In genomic region chr4:152779526-152779925, GRCm38 (mm10) we compare ENCODE assay signal across 12 mouse cellular contexts.
DNase-seq lines count a peak whose midpoint lies in the region.
"Had no signal": no experiment of that assay in that cellular context is flagged by ENCODE, and none has a peak within 500 bp of the region (broad histone marks: within the 10 kb centered on the region; RNA-seq: fewer than 3 reads in every experiment).

No protein-coding gene starts in this region.

- intact Hi-C loops in left cerebral cortex, postnatal 10 days (cut with DNase I), result no loop called here

- H3K27ac ChIP-seq in midbrain, embryonic 10.5 days (replicated peaks), result no peak overlapping the region
- H3K27ac ChIP-seq: stomach, postnatal 0 days had no signal

- H3K9me3 ChIP-seq in midbrain, embryonic 10.5 days (replicated peaks), result no peaks in the 10 kb centered on the region

- H3K4me3 ChIP-seq in midbrain, embryonic 10.5 days, result no peak overlapping the region

- H3K36me3 ChIP-seq in midbrain, embryonic 10.5 days, result no peaks in the 10 kb centered on the region

- H3K27me3 ChIP-seq in midbrain, embryonic 10.5 days (ENCODE audit: low read depth, poor library complexity, severe bottlenecking), result no peaks in the 10 kb centered on the region

- peak; percentile 12 for DNase-seq in cerebellum, adult 11-12 months
- DNase-seq in cerebellum, postnatal 4 days (ENCODE audit: low spot score in 2 of 2), result no peak
- DNase-seq in right cerebral cortex, adult 18-20 months, result peak; percentile 62
- no peak for DNase-seq in right cerebral cortex, postnatal 4 days
- peak; percentile 11 to 49 for DNase-seq in left cerebral cortex, postnatal 10 days (ENCODE audit: extremely low spot score in 1 of 2, low spot score in 2 of 2)
- DNase-seq in MN1 (ENCODE audit: low spot score), result no peak
- DNase-seq in kidney, adult 9 months, result no peak
- DNase-seq in midbrain, embryonic 10.5 days (ENCODE audit: low spot score), result no peak
- DNase-seq: gastrocnemius, postnatal 10 days; kidney, postnatal 25 days; lung, adult 2 months had no signal

- peaks cover 3% of the 10 kb centered on the region; the same call in 1 of the 2 replicates for H3K4me1 ChIP-seq in midbrain, embryonic 10.5 days

- 93% methylated on average over 17 of the region's 17 CpGs for WGBS in midbrain, embryonic 10.5 days

Comparison
In these comparisons a context has a peak if more than half of its experiments do, and no peak if none do; other contexts are left out.
1. DNase-seq: peak in cerebellum, adult 11-12 months (single experiment), right cerebral cortex, adult 18-20 months (single experiment) and left cerebral cortex, postnatal 10 days (2 of 2); none in cerebellum, postnatal 4 days (0 of 2), right cerebral cortex, postnatal 4 days (single experiment), MN1 (single experiment), kidney, adult 9 months (single experiment) and midbrain, embryonic 10.5 days (single experiment).